Mouse (Mus musculus): ENCODE measurements at regions not wholly inside any gene's neighbourhood (a gene's known extent, or its start where the extent isn't known, plus 50 kb on each side); places are given as distances from the start of the nearest gene placed in this dataset.
A peak's percentile ranks its signal among the peaks of the same experiment; 100 is the strongest.

DNA sequence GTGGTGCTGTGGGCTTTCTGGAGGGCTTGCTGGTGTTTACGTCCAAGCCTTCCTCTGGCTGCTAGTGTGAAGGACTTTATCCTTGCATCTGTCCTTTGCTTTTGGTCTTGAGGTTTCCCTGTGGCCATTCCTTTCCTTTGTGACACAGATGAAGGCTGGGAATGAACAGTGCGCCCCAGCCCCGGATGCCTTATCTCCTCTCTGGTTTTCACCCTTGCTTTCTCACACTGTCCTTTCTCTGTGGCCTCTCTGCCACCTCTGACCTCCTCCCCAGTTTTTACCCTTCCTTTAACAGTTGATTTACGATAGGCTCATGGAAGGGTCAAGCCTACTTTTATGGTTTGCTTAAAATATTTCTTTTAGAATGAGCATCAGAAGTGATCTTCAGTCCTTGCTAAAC lies 53.2 kb downstream of the Gas1 start:
- DNase-seq (ENCODE audit: low spot score) (no peak), ATAC-seq (ENCODE audit: insufficient read depth, low read depth) (no peak)
- 51% methylated on average over 4 of the region's 4 CpGs for WGBS
- Histone ChIP-seq H3K27ac (ENCODE audit: low read depth) (no peak overlapping the region), H3K9ac (replicated peaks; ENCODE audit: low read depth, low read length) (no peak overlapping the region), H3K4me2 (ENCODE audit: low read depth, low read length) (no peak overlapping the region), H3K4me3 (ENCODE audit: low read depth, low read length) (no peak overlapping the region), H3K9me3 (replicated peaks; ENCODE audit: control insufficient read depth, low read length) (no peaks in the 10 kb centered on the region), H3K27me3 (ENCODE audit: control insufficient read depth, insufficient read depth, low read length) (no peaks in the 10 kb centered on the region), H3K4me1 (ENCODE audit: control insufficient read depth, insufficient read depth) (peaks cover 6% of the 10 kb centered on the region; the same call in 1 of the 2 replicates), H3K36me3 (replicated peaks; ENCODE audit: control insufficient read depth, insufficient read depth, low read length) (no peaks in the 10 kb centered on the region)
- no peak for TF ChIP-seq CTCF (IDR thresholded peaks at IDR 0.05; ENCODE audit: low read depth)
- no peak for TF ChIP-seq EP300 (IDR thresholded peaks at IDR 0.05; ENCODE audit: low read depth)

DNA sequence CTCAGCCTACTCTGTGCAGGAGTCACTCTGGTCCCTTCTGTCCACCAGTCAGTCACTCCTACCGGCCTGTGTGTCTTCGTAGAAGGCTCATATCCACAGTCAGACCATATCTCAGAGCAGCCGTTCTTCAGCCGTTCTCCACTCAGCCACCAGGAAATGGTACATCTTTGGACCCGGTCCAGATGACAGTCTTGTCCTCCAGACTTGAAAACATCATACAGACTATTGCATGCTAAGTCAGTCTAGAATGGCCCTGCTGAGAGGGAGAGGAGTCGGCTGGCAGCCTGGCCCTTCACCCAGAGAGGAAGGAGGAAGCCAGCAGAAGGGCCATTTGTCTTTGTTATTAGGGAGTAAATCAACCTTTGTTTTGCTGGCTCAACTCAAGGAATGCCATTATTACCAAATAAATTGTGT lies 54.0 kb downstream of the Gas1 start:
- H3K9ac ChIP-seq (replicated peaks; ENCODE audit: low read depth, low read length): no peak overlapping the region
- no peak for DNase-seq (ENCODE audit: low spot score)

DNA sequence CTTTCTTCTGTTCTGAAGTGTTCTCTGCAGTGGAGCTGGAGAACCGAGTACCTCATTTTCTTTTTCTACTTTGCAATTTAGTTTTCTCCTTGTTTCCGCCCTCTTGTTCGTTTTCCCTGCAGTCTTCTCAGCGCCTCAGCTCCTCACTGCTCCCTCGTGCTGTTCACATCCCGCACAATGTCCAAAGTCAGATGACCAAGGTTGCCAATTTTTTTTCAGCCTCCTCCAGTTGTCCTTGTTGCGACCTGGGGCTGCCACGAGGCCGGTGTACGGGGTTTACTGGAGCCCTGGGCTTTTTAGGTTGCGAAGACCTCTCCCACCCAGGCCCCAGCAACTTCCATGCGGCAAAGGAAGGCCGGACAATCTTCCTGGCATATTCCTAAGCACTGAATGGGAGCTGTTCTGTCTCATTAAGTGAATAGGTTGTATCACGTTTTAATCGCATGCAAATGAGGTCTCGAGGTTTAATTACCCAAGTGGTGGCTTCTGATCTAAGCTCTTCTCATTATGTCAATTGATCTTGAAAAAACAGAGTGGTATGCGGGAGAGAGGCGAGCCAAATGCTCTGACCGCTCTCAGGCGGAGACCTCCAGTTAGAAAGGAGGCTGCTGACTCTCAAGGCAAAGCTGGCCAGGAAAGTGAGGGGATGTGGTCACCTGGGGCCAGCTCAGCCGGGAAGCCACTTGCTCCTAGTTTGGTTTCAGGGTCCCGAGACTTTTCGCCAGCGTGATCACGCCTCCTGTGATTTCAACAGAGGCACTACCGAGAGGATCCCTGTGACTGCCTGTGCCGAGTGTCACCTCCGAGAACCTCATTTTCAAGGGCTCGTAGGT lies 54.6 kb downstream of the Gas1 start:
- ATAC-seq (ENCODE audit: insufficient read depth, low read depth) (no peak), DNase-seq (ENCODE audit: low spot score) (no peak)
- no peaks in the 10 kb centered on the region for H3K27me3 ChIP-seq (ENCODE audit: control insufficient read depth, insufficient read depth, low read length)
- H3K9me3 ChIP-seq (replicated peaks; ENCODE audit: control insufficient read depth, low read length): no peaks in the 10 kb centered on the region
- H3K4me2 ChIP-seq (ENCODE audit: low read depth, low read length): peak overlapping the region; percentile 26; the same call in 1 of the 2 replicates
- peaks cover 6% of the 10 kb centered on the region; the same call in 1 of the 2 replicates for H3K4me1 ChIP-seq (ENCODE audit: control insufficient read depth, insufficient read depth)
- no peaks in the 10 kb centered on the region for H3K36me3 ChIP-seq (replicated peaks; ENCODE audit: control insufficient read depth, insufficient read depth, low read length)
- no peak overlapping the region for H3K4me3 ChIP-seq (ENCODE audit: low read depth, low read length)
- no peak overlapping the region for H3K27ac ChIP-seq (ENCODE audit: low read depth)
- WGBS: 50% methylated on average over 29 of the region's 29 CpGs
- H3K9ac ChIP-seq (replicated peaks; ENCODE audit: low read depth, low read length): no peak overlapping the region
- no peak for TF ChIP-seq EP300 (IDR thresholded peaks at IDR 0.05; ENCODE audit: low read depth)
- no peak for TF ChIP-seq CTCF (IDR thresholded peaks at IDR 0.05; ENCODE audit: low read depth)

More for the DNA sequence above, 54.0 kb downstream of the Gas1 start:
- WGBS: 26% methylated on average over 6 of the region's 6 CpGs
- Histone ChIP-seq H3K4me1 (ENCODE audit: control insufficient read depth, insufficient read depth) (peaks cover 6% of the 10 kb centered on the region; the same call in 1 of the 2 replicates), H3K4me2 (ENCODE audit: low read depth, low read length) (peak overlapping the region; percentile 26; the same call in 1 of the 2 replicates), H3K36me3 (replicated peaks; ENCODE audit: control insufficient read depth, insufficient read depth, low read length) (no peaks in the 10 kb centered on the region), H3K4me3 (ENCODE audit: low read depth, low read length) (no peak overlapping the region), H3K27me3 (ENCODE audit: control insufficient read depth, insufficient read depth, low read length) (no peaks in the 10 kb centered on the region), H3K9me3 (replicated peaks; ENCODE audit: control insufficient read depth, low read length) (no peaks in the 10 kb centered on the region), H3K27ac (ENCODE audit: low read depth) (no peak overlapping the region)
- ATAC-seq (ENCODE audit: insufficient read depth, low read depth): no peak
- TF ChIP-seq CTCF (IDR thresholded peaks at IDR 0.05; ENCODE audit: low read depth) (no peak), EP300 (IDR thresholded peaks at IDR 0.05; ENCODE audit: low read depth) (no peak)

DNA sequence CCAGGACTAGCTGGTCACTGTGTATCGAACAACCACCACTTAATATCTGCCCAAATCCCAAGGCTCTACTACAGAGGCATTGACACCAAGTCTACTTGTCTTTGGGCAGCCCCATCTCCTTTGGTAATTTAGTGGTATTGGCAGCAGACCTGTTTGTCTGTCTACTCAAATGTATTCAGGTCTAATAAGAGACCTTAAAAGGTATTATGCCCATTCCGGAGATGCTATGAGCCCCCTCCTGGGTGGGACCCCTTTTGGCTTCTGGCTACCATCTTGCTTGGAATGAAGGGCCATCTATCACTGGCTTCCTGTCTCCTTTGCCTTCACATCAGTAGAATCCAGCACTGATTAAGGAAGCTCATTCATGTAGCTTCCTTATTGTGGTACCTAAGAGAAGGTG lies 65.7 kb downstream of the Gas1 start:
- no peak overlapping the region for H3K4me3 ChIP-seq (ENCODE audit: low read depth, low read length)
- H3K9me3 ChIP-seq (replicated peaks; ENCODE audit: control insufficient read depth, low read length): no peaks in the 10 kb centered on the region
- no peak overlapping the region for H3K4me2 ChIP-seq (ENCODE audit: low read depth, low read length)
- H3K27ac ChIP-seq (ENCODE audit: low read depth): no peak overlapping the region
- H3K36me3 ChIP-seq (replicated peaks; ENCODE audit: control insufficient read depth, insufficient read depth, low read length): no peaks in the 10 kb centered on the region
- no peaks in the 10 kb centered on the region for H3K27me3 ChIP-seq (ENCODE audit: control insufficient read depth, insufficient read depth, low read length)
- 91% methylated on average over 2 of the region's 2 CpGs for whole genome bisulfite sequencing
- TF ChIP-seq EP300 (IDR thresholded peaks at IDR 0.05; ENCODE audit: low read depth): no peak
- ATAC-seq (ENCODE audit: insufficient read depth, low read depth) (no peak), DNase-seq (ENCODE audit: low spot score) (no peak)
- peaks cover 5% of the 10 kb centered on the region for H3K4me1 ChIP-seq (ENCODE audit: control insufficient read depth, insufficient read depth)
- H3K9ac ChIP-seq (replicated peaks; ENCODE audit: low read depth, low read length): no peak overlapping the region

DNA sequence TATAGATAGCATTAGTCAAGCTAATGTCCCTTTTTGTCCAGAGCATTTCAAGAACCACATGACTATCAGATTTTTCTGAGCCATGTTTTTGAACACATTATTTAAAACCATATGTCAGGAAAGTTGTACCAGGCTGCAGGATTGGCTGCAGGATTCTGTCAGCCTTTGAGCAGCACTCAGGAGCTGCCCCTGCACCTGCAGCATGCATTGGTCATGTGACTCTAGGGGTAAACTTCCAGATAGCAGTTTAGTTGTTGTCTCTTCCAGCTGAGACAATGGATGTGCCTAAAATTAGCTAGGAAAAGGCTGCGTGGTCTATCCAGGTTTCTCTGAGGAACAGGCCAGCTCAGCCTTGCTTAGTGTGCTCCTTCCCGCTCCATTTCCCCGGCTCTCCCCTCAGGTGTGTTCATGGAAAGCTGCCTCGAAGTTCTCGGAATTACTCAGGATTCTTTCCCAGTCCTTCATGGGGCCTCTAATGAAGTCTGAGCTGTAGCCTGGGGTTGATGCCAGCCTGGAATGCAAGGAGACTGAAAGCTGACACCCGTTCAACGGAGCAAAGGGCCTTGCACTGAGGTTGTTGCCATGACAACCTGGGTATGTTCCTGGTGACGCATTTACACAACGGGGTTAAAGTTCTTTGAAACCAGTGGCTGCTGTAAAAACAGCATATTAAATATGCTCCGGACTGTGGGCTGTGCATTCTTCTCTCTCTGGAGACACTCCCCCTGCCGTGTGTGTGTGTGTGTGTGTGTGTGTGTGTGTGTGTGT lies 66.9 kb downstream of the Gas1 start:
- TF ChIP-seq CTCF (IDR thresholded peaks at IDR 0.05; ENCODE audit: low read depth) (no peak), EP300 (IDR thresholded peaks at IDR 0.05; ENCODE audit: low read depth) (no peak)
- DNase-seq (ENCODE audit: low spot score) (peak; percentile 64), ATAC-seq (ENCODE audit: insufficient read depth, low read depth) (peak; percentile 72)
- WGBS: 8% methylated on average over 11 of the region's 11 CpGs
- H3K9ac ChIP-seq (replicated peaks; ENCODE audit: low read depth, low read length): no peak overlapping the region
- no peaks in the 10 kb centered on the region for H3K27me3 ChIP-seq (ENCODE audit: control insufficient read depth, insufficient read depth, low read length)
- no peaks in the 10 kb centered on the region for H3K9me3 ChIP-seq (replicated peaks; ENCODE audit: control insufficient read depth, low read length)
- H3K4me2 ChIP-seq (ENCODE audit: low read depth, low read length): peak overlapping the region; percentile 10; the same call in 1 of the 2 replicates
- peaks cover 5% of the 10 kb centered on the region for H3K4me1 ChIP-seq (ENCODE audit: control insufficient read depth, insufficient read depth)
- no peak overlapping the region for H3K4me3 ChIP-seq (ENCODE audit: low read depth, low read length)
- no peaks in the 10 kb centered on the region for H3K36me3 ChIP-seq (replicated peaks; ENCODE audit: control insufficient read depth, insufficient read depth, low read length)
- no peak overlapping the region for H3K27ac ChIP-seq (ENCODE audit: low read depth)
